Mouse (Mus musculus): ENCODE data around the gene Adcy10. TPM values are rescaled to one million over a fixed set of nuclear protein-coding genes. Genes with fewer than 3 reads are reported as not detected.

Gene Adcy10
- polyA plus RNA-seq, 1 experiment from 2014 or later: 0.13 TPM

DNA sequence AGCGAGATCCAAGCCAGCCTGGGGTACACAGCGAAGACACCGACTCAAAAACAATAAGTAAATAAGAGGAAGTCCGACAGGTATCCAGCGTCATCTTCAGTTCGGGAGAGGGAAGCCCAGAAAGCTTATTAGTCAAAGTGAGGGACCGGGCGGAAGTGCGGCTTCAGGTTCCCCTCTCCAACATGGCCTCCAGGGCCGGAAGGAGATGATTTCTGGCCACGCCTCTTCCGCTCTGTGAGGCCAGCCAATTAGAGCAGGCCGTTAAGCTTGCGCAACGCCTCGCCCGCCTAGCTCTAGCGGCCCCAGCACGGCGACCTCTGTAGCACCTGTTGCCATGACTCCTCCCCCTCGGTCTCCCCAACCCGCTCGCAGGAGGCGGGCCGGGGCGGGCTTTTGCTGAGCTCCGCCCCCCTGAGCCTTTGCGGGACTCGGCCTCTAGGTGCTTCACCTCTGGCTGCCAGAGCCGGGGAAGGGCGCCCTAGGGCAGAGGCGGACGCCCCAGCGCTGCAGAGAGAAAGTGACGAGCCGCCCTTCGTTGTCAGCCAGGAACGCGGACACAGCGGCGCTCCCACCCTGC lies 24.1 kb upstream of the Adcy10 start:
- ATAC-seq (ENCODE audit: insufficient read depth, low FRiP score, low TSS enrichment) (peak; percentile 97), DNase-seq (ENCODE audit: low spot score) (peak; percentile 99)
- Histone ChIP-seq H3K4me3 (ENCODE audit: low read depth, low read length) (peak overlapping the region; percentile 83), H3K36me3 (ENCODE audit: control insufficient read depth, insufficient read depth, low read length) (no peaks in the 10 kb centered on the region), H3K27ac (ENCODE audit: low read depth, low read length) (peak overlapping the region; percentile 85; the same call in 1 of the 2 replicates), H3K9me3 (ENCODE audit: control insufficient read depth, low read length) (no peaks in the 10 kb centered on the region), H3K4me1 (ENCODE audit: control insufficient read depth, insufficient read depth, low read length) (peaks cover 8% of the 10 kb centered on the region), H3K27me3 (ENCODE audit: control insufficient read depth, insufficient read depth, low read length) (no peaks in the 10 kb centered on the region), H3K9ac (ENCODE audit: low read length) (peak overlapping the region; percentile 66), H3K4me2 (ENCODE audit: low read depth) (peak overlapping the region; percentile 61)
- WGBS: under 1% methylated on average over 41 of the region's 41 CpGs

- 4% methylated on average over 9 of the region's 9 CpGs for WGBS
- no peak for DNase-seq (ENCODE audit: low spot score)
These were observed 23.3 kb upstream of the Adcy10 start for GRCm38 (mm10) chr1:165461681-165462080.

DNA sequence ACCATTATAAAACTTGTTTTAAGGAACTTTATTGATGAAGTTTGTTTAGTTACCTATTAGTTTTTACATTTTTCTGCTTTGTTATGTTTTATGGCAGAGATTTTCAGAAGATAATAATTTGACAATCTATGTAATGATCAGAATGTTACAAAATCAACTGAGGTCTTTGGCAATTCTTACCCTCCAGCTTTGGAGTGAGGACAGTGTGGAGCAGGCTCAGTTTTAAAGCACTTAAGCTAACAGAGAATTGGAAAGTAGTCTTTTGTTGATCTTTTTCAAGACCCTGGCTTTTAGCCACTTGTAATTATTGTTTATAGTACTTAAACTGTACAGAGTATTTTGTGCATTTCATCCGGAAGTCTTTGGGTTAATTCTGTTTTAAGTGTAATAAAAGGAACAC lies 22.1 kb upstream of the Adcy10 start:
- 88% methylated on average over 1 of the region's 1 CpGs for WGBS

More at GRCm38 (mm10) chr1:165461681-165462080, 23.3 kb upstream of the Adcy10 start:
- Histone ChIP-seq H3K4me1 (ENCODE audit: control insufficient read depth, insufficient read depth, low read length) (peaks cover 8% of the 10 kb centered on the region), H3K36me3 (ENCODE audit: control insufficient read depth, insufficient read depth, low read length) (no peaks in the 10 kb centered on the region), H3K4me3 (ENCODE audit: low read depth, low read length) (peak overlapping the region; percentile 83), H3K4me2 (ENCODE audit: low read depth) (peak overlapping the region; percentile 61), H3K27me3 (ENCODE audit: control insufficient read depth, insufficient read depth, low read length) (no peaks in the 10 kb centered on the region), H3K9ac (ENCODE audit: low read length) (peak overlapping the region; percentile 66), H3K9me3 (ENCODE audit: control insufficient read depth, low read length) (no peaks in the 10 kb centered on the region), H3K27ac (ENCODE audit: low read depth, low read length) (no peak overlapping the region)
- ATAC-seq (ENCODE audit: insufficient read depth, low FRiP score, low TSS enrichment): no peak

GRCm38 (mm10) chr1:165464574-165464973 lies 20.4 kb upstream of the Adcy10 start:
- Histone ChIP-seq H3K4me3 (ENCODE audit: low read depth, low read length) (no peak overlapping the region), H3K27ac (ENCODE audit: low read depth, low read length) (no peak overlapping the region), H3K27me3 (ENCODE audit: control insufficient read depth, insufficient read depth, low read length) (no peaks in the 10 kb centered on the region), H3K9me3 (ENCODE audit: control insufficient read depth, low read length) (no peaks in the 10 kb centered on the region), H3K9ac (ENCODE audit: low read length) (no peak overlapping the region), H3K4me2 (ENCODE audit: low read depth) (no peak overlapping the region), H3K36me3 (ENCODE audit: control insufficient read depth, insufficient read depth, low read length) (no peaks in the 10 kb centered on the region), H3K4me1 (ENCODE audit: control insufficient read depth, insufficient read depth, low read length) (peaks cover 5% of the 10 kb centered on the region)
- 93% methylated on average over 3 of the region's 3 CpGs for WGBS
- DNase-seq (ENCODE audit: low spot score) (no peak), ATAC-seq (ENCODE audit: insufficient read depth, low FRiP score, low TSS enrichment) (no peak)

More for the DNA sequence above, 22.1 kb upstream of the Adcy10 start:
- no peak overlapping the region for H3K27ac ChIP-seq (ENCODE audit: low read depth, low read length)
- no peaks in the 10 kb centered on the region for H3K27me3 ChIP-seq (ENCODE audit: control insufficient read depth, insufficient read depth, low read length)
- no peaks in the 10 kb centered on the region for H3K36me3 ChIP-seq (ENCODE audit: control insufficient read depth, insufficient read depth, low read length)
- H3K4me2 ChIP-seq (ENCODE audit: low read depth): no peak overlapping the region
- DNase-seq (ENCODE audit: low spot score): no peak
- no peak overlapping the region for H3K9ac ChIP-seq (ENCODE audit: low read length)
- no peak for ATAC-seq (ENCODE audit: insufficient read depth, low FRiP score, low TSS enrichment)
- H3K9me3 ChIP-seq (ENCODE audit: control insufficient read depth, low read length): no peaks in the 10 kb centered on the region
- H3K4me3 ChIP-seq (ENCODE audit: low read depth, low read length): no peak overlapping the region
- peaks cover 8% of the 10 kb centered on the region for H3K4me1 ChIP-seq (ENCODE audit: control insufficient read depth, insufficient read depth, low read length)

DNA sequence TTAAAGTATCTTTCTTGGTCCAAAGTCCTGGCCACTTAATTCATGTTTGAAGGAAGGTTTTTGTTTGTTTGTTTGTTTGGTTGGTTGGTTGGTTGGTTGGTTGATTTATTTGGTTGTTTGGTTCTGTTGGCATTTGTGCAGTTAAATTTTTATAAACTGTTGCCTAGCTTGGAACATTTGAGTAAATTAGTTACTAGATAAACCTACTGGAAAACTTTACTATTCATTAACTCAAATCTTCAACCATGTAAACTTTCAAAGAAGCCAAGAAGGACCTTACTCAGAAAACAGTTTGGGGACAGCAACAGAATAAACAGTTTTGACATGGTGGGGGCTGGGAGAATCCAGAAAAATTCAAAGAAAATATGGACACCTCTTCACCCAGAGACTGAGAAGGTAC lies 16.0 kb upstream of the Adcy10 start:
- ATAC-seq (ENCODE audit: insufficient read depth, low FRiP score, low TSS enrichment): no peak
- Histone ChIP-seq H3K4me2 (ENCODE audit: low read depth) (no peak overlapping the region), H3K27ac (ENCODE audit: low read depth, low read length) (no peak overlapping the region), H3K9ac (ENCODE audit: low read length) (no peak overlapping the region), H3K4me1 (ENCODE audit: control insufficient read depth, insufficient read depth, low read length) (no peaks in the 10 kb centered on the region), H3K4me3 (ENCODE audit: low read depth, low read length) (no peak overlapping the region), H3K36me3 (ENCODE audit: control insufficient read depth, insufficient read depth, low read length) (no peaks in the 10 kb centered on the region), H3K27me3 (ENCODE audit: control insufficient read depth, insufficient read depth, low read length) (no peaks in the 10 kb centered on the region), H3K9me3 (ENCODE audit: control insufficient read depth, low read length) (no peaks in the 10 kb centered on the region)
- no peak for DNase-seq (ENCODE audit: low spot score)

DNA sequence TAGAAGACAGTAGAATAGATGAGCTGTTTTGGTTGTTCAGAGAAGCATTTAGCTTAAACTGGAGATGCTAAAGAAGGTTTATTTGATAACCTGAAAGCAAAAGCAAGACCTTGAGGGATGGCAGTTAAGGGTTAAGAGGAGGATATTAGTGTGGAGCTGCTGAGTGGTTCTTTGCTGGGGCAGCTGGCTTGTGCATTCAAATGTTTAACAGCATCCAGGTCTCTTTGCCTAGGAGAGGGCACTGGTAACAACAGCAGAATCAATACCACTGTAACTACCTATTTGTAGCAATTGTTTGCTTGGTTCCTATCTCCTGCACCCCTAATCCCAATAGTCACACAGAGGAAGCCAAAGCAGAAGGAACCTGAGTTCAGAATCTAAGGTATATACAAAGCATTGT lies 15.3 kb upstream of the Adcy10 start:
- H3K4me3 ChIP-seq (ENCODE audit: low read depth, low read length): no peak overlapping the region
- no peaks in the 10 kb centered on the region for H3K36me3 ChIP-seq (ENCODE audit: control insufficient read depth, insufficient read depth, low read length)
- no peaks in the 10 kb centered on the region for H3K9me3 ChIP-seq (ENCODE audit: control insufficient read depth, low read length)
- H3K27ac ChIP-seq (ENCODE audit: low read depth, low read length): no peak overlapping the region
- no peak for DNase-seq (ENCODE audit: low spot score)
- no peaks in the 10 kb centered on the region for H3K27me3 ChIP-seq (ENCODE audit: control insufficient read depth, insufficient read depth, low read length)
- no peak overlapping the region for H3K9ac ChIP-seq (ENCODE audit: low read length)
- H3K4me1 ChIP-seq (ENCODE audit: control insufficient read depth, insufficient read depth, low read length): no peaks in the 10 kb centered on the region
- no peak for ATAC-seq (ENCODE audit: insufficient read depth, low FRiP score, low TSS enrichment)
- H3K4me2 ChIP-seq (ENCODE audit: low read depth): no peak overlapping the region

DNA sequence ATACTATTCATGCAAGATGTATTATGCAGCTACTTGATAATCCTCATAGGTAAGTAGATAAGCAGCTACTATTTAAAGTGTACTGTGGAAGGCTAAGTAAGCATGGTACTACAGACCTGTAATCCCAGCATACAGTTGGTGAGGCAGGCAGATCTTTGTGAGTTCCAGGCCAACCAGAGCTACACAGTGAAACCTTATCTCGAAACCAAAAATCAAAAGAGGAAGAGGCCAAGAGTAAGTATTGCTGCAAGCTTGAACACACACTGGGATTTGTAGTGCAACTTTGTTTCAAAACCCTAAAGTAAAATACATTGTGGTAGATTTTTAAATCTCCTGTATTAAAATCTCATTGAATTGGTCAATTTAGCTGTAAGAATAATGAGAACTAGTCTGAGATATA lies 13.5 kb upstream of the Adcy10 start:
- DNase-seq (ENCODE audit: low spot score) (no peak), ATAC-seq (ENCODE audit: insufficient read depth, low FRiP score, low TSS enrichment) (no peak)
- H3K36me3 ChIP-seq (ENCODE audit: control insufficient read depth, insufficient read depth, low read length): no peaks in the 10 kb centered on the region
- H3K27me3 ChIP-seq (ENCODE audit: control insufficient read depth, insufficient read depth, low read length): no peaks in the 10 kb centered on the region
- H3K9me3 ChIP-seq (ENCODE audit: control insufficient read depth, low read length): no peaks in the 10 kb centered on the region
- H3K9ac ChIP-seq (ENCODE audit: low read length): no peak overlapping the region
- H3K27ac ChIP-seq (ENCODE audit: low read depth, low read length): no peak overlapping the region
- H3K4me3 ChIP-seq (ENCODE audit: low read depth, low read length): no peak overlapping the region
- 85% methylated on average over 1 of the region's 1 CpGs for WGBS
- H3K4me2 ChIP-seq (ENCODE audit: low read depth): no peak overlapping the region
- no peaks in the 10 kb centered on the region for H3K4me1 ChIP-seq (ENCODE audit: control insufficient read depth, insufficient read depth, low read length)

DNA sequence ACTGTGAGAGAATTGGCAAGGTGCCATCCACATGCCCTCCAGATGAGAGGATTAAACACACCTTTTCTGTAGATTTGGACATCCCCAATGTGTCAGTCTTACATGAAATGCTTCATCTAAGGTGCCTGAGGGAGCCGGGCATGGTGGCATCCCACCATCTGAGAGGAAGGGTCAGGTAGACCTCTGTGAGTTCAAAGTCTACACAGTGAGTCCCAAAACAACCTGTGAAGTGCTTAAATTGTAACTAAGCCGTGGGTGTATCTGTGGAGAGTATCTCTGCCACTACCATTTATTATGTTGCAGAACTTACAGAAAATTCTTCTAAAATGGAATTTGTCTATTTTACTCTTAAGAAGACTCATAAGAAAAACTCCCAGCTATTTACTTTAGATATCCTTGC lies 1.1 kb downstream of the Adcy10 start:
- Histone ChIP-seq H3K4me1 (ENCODE audit: control insufficient read depth, insufficient read depth, low read length) (no peaks in the 10 kb centered on the region), H3K36me3 (ENCODE audit: control insufficient read depth, insufficient read depth, low read length) (no peaks in the 10 kb centered on the region), H3K9me3 (ENCODE audit: control insufficient read depth, low read length) (no peaks in the 10 kb centered on the region), H3K4me2 (ENCODE audit: low read depth) (no peak overlapping the region), H3K27ac (ENCODE audit: low read depth, low read length) (no peak overlapping the region), H3K4me3 (ENCODE audit: low read depth, low read length) (no peak overlapping the region), H3K9ac (ENCODE audit: low read length) (no peak overlapping the region), H3K27me3 (ENCODE audit: control insufficient read depth, insufficient read depth, low read length) (no peaks in the 10 kb centered on the region)
- DNase-seq (ENCODE audit: low spot score) (no peak), ATAC-seq (ENCODE audit: insufficient read depth, low FRiP score, low TSS enrichment) (no peak)
- 92% methylated on average over 2 of the region's 2 CpGs for WGBS

GRCm38 (mm10) chr1:165489197-165489596 lies 4.2 kb downstream of the Adcy10 start:
- Histone ChIP-seq H3K9me3 (ENCODE audit: control insufficient read depth, low read length) (no peaks in the 10 kb centered on the region), H3K9ac (ENCODE audit: low read length) (no peak overlapping the region), H3K4me3 (ENCODE audit: low read depth, low read length) (no peak overlapping the region), H3K4me2 (ENCODE audit: low read depth) (no peak overlapping the region), H3K36me3 (ENCODE audit: control insufficient read depth, insufficient read depth, low read length) (no peaks in the 10 kb centered on the region), H3K4me1 (ENCODE audit: control insufficient read depth, insufficient read depth, low read length) (no peaks in the 10 kb centered on the region), H3K27me3 (ENCODE audit: control insufficient read depth, insufficient read depth, low read length) (no peaks in the 10 kb centered on the region), H3K27ac (ENCODE audit: low read depth, low read length) (no peak overlapping the region)
- 87% methylated on average over 4 of the region's 4 CpGs for WGBS
- ATAC-seq (ENCODE audit: insufficient read depth, low FRiP score, low TSS enrichment): no peak
- no peak for DNase-seq (ENCODE audit: low spot score)

Data from neural tube, embryonic 11.5 days (tissue).